Mouse (Mus musculus): ENCODE data around the gene Rasl12. TPM values are rescaled to one million over a fixed set of nuclear protein-coding genes. Genes with fewer than 3 reads are reported as not detected.

Rasl12 gene
- polyA plus RNA-seq, 1 experiment from 2014 or later, result 5.8 TPM

DNA sequence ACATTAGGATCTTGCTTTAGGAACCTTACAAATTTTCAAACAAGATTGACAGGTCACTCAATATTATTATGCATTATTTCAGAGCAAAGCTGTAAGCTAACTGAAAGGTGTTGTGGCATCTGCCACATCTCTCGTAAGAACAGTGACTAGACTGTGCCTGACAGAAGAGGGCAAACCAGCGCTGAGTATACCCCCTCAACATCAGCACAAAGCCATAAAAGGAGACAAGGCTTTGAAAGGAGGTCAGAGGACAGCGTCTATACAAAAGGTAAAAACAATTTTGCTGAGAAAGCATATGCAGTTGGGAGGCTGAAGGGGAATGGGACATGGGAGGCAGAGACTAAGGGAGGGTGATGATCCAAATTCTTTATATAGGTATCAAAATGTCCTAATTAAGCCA is 61.9 kb downstream of the Rasl12 start:
- H3K4me1 ChIP-seq, result peaks cover 24% of the 10 kb centered on the region
- no peaks in the 10 kb centered on the region for H3K27me3 ChIP-seq (replicated peaks)
- peaks cover 2% of the 10 kb centered on the region for H3K36me3 ChIP-seq
- 29% methylated on average over 3 of the region's 3 CpGs for WGBS
- peak overlapping the region; percentile 83 for H3K9ac ChIP-seq (replicated peaks)
- peak overlapping the region; percentile 77 for H3K4me3 ChIP-seq (replicated peaks)
- H3K27ac ChIP-seq (replicated peaks), result peak overlapping the region; percentile 89
- H3K4me2 ChIP-seq, result peak overlapping the region; percentile 81
- H3K9me3 ChIP-seq (replicated peaks), result no peaks in the 10 kb centered on the region
- peak; percentile 46; the same call in 1 of the 2 replicates for ATAC-seq (ENCODE audit: low FRiP score)

DNA sequence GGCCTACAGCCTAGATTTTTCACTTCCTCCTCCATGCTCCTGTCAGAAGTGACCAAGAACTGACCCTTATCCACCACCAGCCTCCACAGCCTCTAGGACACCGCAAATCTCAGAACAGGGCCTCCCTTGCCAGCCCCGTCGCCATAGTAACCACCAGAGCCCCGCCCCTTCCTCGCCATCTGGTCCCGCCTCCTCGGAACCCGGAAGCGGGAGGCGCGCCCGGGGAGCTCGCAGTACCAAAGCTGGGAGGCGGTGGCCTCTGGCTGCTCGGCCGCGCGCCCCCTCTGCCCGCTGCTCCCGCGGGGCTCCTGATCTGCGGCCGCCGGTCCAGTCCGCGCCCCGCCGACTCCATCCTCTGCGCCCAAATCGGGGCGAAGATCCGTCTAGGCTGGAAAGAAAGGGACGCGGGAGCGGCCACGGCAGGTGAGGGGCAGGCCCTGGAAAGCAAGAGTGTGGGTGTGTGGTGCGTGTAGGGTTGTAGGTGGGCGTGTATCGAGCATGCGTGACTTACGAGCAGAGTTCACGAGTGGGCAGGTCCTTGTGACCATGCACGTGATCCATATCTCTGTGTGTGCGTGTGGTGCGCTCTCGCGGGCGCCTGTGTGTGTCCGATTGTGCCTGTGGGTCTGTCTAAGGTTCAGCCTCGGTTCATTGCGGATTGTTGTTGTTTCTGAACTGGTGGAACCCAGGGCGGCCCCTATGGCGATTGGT is 62.6 kb downstream of the Rasl12 start, which contains the start of gene Spg21:
Gene Spg21 (plus strand): TSS at position 216 of the 711 bp plus-strand sequence.
- H3K4me2 ChIP-seq, result peak within 1 kb of the TSS; percentile 81
- 0% methylated on average over 53 of the region's 53 CpGs for WGBS
- ATAC-seq (ENCODE audit: low FRiP score), result peak; percentile 97
- no peaks in the 10 kb centered on the region for H3K27me3 ChIP-seq (replicated peaks)
- no peaks in the 10 kb centered on the region for H3K9me3 ChIP-seq (replicated peaks)
- H3K4me1 ChIP-seq, result peaks cover 24% of the 10 kb centered on the region
- H3K36me3 ChIP-seq, result peaks cover 9% of the 10 kb centered on the region
- H3K27ac ChIP-seq (replicated peaks), result peak within 1 kb of the TSS; percentile 89
- peak within 1 kb of the TSS; percentile 77 for H3K4me3 ChIP-seq (replicated peaks)
- peak within 1 kb of the TSS; percentile 83 for H3K9ac ChIP-seq (replicated peaks)

DNA sequence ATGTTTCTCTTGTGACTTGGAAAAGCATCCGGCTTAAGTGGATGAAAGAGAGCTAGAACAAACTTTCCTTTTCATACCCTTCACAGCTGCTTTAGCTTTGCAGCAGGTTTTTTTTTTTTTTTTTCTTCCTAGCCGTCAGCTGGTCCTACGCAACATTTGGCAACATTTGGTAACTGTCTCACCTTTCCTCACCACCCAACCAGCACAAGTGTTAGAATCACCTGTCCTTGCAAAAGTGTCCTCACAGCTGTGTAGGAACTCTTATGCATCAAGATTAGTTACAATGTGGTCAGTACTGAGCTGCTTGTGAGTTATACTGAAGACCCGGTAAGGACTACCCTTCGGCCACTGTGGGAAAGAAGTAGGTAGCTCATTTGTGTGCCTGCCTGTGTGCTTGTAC is 64.2 kb downstream of the Rasl12 start:
- peaks cover 19% of the 10 kb centered on the region for H3K36me3 ChIP-seq
- H3K9ac ChIP-seq (replicated peaks), result no peak overlapping the region
- no peak overlapping the region for H3K27ac ChIP-seq (replicated peaks)
- ATAC-seq (ENCODE audit: low FRiP score), result no peak
- peaks cover 24% of the 10 kb centered on the region for H3K4me1 ChIP-seq
- WGBS, result 79% methylated on average over 5 of the region's 5 CpGs
- H3K4me3 ChIP-seq (replicated peaks), result no peak overlapping the region
- H3K9me3 ChIP-seq (replicated peaks), result no peaks in the 10 kb centered on the region
- no peak overlapping the region; the same call in 1 of the 2 replicates for H3K4me2 ChIP-seq
- no peaks in the 10 kb centered on the region for H3K27me3 ChIP-seq (replicated peaks)

DNA sequence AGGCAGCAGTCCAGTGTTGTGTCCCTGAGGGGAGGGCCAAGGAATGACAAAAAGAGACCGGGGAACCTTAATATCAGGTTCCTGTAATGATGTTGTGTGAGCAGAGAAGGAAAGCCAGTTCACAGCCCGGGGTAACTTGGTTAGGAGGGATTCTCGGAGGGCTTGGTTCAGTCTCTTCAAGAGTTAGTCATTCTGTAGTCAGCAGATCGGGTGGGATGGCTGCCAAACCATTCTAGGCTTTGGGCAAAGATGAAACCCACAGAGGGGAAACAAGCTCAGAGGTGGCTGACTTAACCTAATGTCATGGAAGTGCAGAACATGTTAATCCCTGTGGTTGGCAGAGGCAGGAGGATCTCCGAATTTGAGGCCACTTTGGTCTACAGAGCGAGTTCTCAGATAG is 65.9 kb downstream of the Rasl12 start:
- H3K4me2 ChIP-seq, result no peak overlapping the region
- H3K4me3 ChIP-seq (replicated peaks), result no peak overlapping the region
- peaks cover 24% of the 10 kb centered on the region for H3K4me1 ChIP-seq
- H3K9me3 ChIP-seq (replicated peaks), result no peaks in the 10 kb centered on the region
- no peak for ATAC-seq (ENCODE audit: low FRiP score)
- no peaks in the 10 kb centered on the region for H3K27me3 ChIP-seq (replicated peaks)
- WGBS, result 95% methylated on average over 6 of the region's 6 CpGs
- peaks cover 26% of the 10 kb centered on the region for H3K36me3 ChIP-seq
- no peak overlapping the region for H3K27ac ChIP-seq (replicated peaks)
- H3K9ac ChIP-seq (replicated peaks), result no peak overlapping the region

Other genes with a start within 250 kb of the Rasl12 start
- gene Parp16, start 203.2 kb upstream of the Rasl12 start, polyA plus RNA-seq (2015; fragmentation: Nextera tagmentation; extraction: Ambion mirVana), result 6.4 and 8.9 TPM in 2 replicates
- 0.58 and 0.79 TPM in 2 replicates for gene Cilp, start 133.3 kb upstream of the Rasl12 start, polyA plus RNA-seq (2015; fragmentation: Nextera tagmentation; extraction: Ambion mirVana)
- 40.6 and 43.3 TPM in 2 replicates for gene Clpx, start 104.2 kb upstream of the Rasl12 start, polyA plus RNA-seq (2015; fragmentation: Nextera tagmentation; extraction: Ambion mirVana)
- 8.9 TPM in 2 replicates for gene Pdcd7, start 52.4 kb upstream of the Rasl12 start, polyA plus RNA-seq (2015; fragmentation: Nextera tagmentation; extraction: Ambion mirVana)
- gene Ubap1l, start 37.5 kb upstream of the Rasl12 start, polyA plus RNA-seq (2015; fragmentation: Nextera tagmentation; extraction: Ambion mirVana), result 2.3 and 3.6 TPM in 2 replicates
- gene Kbtbd13, start 6.9 kb upstream of the Rasl12 start, polyA plus RNA-seq (2015; fragmentation: Nextera tagmentation; extraction: Ambion mirVana), result 0.51 TPM in 2 replicates
- gene Slc51b, start 24.4 kb downstream of the Rasl12 start, polyA plus RNA-seq (2015; fragmentation: Nextera tagmentation; extraction: Ambion mirVana), result 0.27 TPM in 1 of 2 replicates, not detected in the other
- gene Mtfmt, start 37.3 kb downstream of the Rasl12 start, polyA plus RNA-seq (2015; fragmentation: Nextera tagmentation; extraction: Ambion mirVana), result 22.5 and 23.0 TPM in 2 replicates
- 104 and 109 TPM in 2 replicates for gene Spg21, start 62.4 kb downstream of the Rasl12 start, polyA plus RNA-seq (2015; fragmentation: Nextera tagmentation; extraction: Ambion mirVana)
- gene Ankdd1a, start 121.7 kb downstream of the Rasl12 start, polyA plus RNA-seq (2015; fragmentation: Nextera tagmentation; extraction: Ambion mirVana), result 0.87 and 1.2 TPM in 2 replicates
- gene Plekho2, start 181.5 kb downstream of the Rasl12 start, polyA plus RNA-seq (2015; fragmentation: Nextera tagmentation; extraction: Ambion mirVana), result 5.0 and 7.7 TPM in 2 replicates
- gene Pif1, start 188.7 kb downstream of the Rasl12 start, polyA plus RNA-seq (2015; fragmentation: Nextera tagmentation; extraction: Ambion mirVana), result 2.7 and 4.7 TPM in 2 replicates
- 3.1 and 4.9 TPM in 2 replicates for gene Rbpms2, start 231.1 kb downstream of the Rasl12 start, polyA plus RNA-seq (2015; fragmentation: Nextera tagmentation; extraction: Ambion mirVana)

All from neural tube, embryonic 15.5 days (tissue).